Mouse (Mus musculus) brain, embryonic 14.5 days (tissue): ENCODE results near the gene Mypn. TPM values are rescaled to one million over a fixed set of nuclear protein-coding genes. Genes with fewer than 3 reads are reported as not detected.

ENCODE experiments used
- DNase-seq: peaks from one replicate; pipeline ENCODE4 v3.0.0-alpha.2; 2011; ENCODE audit warnings: low read depth
- CTCF ChIP-seq: fragments of 200-500 bp; IDR thresholded peaks from 2 replicates; pipeline ENCODE4 v1.5.1; 2012; ENCODE audit warnings: inconsistent platforms, mild to moderate bottlenecking, moderate library complexity, borderline replicate concordance; ENCODE audit not compliant: insufficient read depth, insufficient read length; ENCODE audit errors: extremely low read depth
- POLR2A ChIP-seq: fragments of 200-500 bp; IDR thresholded peaks from 2 replicates; pipeline ENCODE4 v1.6.1; 2012; ENCODE audit warnings: mild to moderate bottlenecking, inconsistent platforms, borderline replicate concordance; ENCODE audit not compliant: poor library complexity, insufficient read depth, insufficient read length, severe bottlenecking; ENCODE audit errors: extremely low read depth
- polyA plus RNA-seq: library from polyadenylated mRNA; depleted of rRNA; stranded (reverse); fragments of >200 nt; gene quantifications from 2 replicates; pipeline ENCODE4 v1.2.3, GENCODE M21; 2012

Gene Mypn
- polyA plus RNA-seq, 1 experiment: 0.34 TPM

DNA sequence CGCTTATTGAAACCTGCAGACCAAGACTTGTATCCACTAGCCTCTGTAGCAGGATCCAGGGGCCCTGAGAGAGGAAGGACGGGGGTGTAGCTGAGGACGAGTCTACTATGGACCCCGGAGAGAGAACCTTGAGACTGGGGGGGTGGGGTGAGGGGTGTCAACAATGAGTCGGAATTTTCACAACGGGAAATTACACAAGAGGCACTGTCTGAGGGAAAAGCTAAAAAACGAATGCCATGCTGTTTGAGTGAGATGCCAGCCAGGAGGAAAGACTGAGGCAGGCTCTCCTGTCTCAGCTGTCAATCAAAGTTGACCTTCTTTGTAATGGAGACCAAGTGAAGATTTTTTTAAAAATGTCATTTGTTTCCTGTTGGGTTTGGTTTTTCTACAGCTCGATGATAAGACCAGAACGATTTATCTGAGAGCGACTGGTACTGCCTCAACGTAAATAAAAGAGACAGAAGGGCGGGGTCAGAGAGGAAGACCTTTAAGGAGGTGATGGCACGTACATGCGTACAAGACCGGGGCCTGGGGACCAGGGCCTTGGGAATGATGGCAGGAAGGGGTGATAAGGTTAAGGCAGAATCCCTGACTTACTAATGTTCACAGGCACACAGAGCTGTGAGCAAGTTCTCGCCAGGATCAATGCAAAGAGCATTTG is 37.9 kb downstream of the Mypn start:
- TF ChIP-seq POLR2A (no peak), CTCF (no peak)

DNA sequence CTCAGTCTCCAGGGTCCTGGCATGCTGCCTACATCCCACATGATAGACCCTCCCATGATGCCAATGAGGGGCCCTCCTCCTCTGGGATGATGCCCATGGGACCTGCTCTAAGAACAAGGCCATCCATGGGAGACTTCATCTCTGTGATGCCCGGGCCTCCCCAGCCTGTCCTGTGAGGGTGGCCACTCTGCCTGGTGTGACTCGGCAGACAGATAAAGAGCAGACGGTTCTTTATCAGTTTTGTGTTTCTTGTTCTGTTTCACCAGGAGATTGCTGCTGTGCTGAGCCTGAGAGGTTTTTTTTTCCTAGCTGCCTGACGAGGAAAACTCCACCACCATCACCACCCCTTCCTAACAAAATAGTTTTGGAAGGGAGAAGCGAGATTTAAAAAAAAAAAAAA is 42.5 kb downstream of the Mypn start:
- no peak for DNase-seq
- no peak for TF ChIP-seq POLR2A
- no peak for TF ChIP-seq CTCF

More for the DNA sequence above, 37.9 kb downstream of the Mypn start:
- DNase-seq: no peak

DNA sequence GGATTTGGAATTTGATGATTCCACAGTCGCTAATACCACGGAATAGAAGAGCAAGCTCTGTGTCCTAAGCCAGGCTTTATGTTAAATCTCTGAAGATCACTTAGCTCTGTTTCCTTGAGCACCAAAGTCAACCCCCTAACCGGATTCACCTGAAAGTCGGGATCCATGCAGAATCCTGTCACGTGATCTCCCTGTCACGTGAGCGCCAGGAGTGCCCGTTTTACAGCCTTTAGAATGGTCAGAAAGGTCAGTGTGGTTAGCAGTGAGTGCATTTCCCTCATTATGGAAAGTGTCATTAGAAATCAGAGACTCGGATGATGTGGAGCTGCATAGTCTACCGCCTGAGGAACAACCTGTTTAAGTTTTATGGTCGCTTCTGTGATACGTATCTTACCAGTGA is 43.1 kb downstream of the Mypn start:
- DNase-seq: no peak
- TF ChIP-seq CTCF: no peak
- no peak for TF ChIP-seq POLR2A

DNA sequence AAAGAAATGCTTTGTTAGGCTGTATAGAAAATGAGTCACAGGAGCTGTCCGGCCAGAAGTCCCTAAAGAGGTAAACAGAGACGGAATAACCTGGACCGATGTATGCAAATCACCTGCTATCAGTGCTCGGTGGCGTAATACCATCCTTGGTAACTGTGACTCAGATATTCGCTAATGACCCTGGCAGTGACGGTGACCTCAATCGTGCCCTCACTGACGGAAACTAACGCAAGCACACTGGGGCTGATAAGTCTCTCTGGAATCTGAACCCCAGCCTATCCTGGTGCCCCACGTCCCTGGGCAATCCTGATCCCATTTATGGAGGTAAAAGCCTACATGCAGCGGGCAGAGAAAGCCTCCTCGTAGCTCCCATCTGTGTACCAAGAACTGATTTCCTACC is 45.6 kb downstream of the Mypn start:
- DNase-seq: no peak
- TF ChIP-seq POLR2A (no peak), CTCF (no peak)

DNA sequence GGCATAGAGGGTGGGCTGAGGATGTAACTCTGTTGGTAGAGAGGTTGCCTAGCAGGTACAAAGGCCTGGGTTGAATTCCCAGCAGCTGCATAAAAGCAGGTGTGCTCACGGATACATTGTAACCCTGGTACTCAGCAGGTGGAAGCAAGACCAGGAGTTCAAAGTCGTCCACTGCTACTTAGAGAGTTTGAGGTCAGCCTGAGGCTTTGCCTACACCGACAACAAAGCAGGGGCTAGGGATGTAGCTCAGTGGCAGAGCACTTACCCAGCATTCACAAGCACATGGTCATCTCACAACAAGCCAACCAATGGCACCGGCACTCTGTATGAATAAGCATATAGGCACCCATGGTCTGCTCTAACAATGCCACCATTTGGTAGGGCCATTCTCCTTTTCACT is 46.3 kb downstream of the Mypn start:
- DNase-seq: no peak
- TF ChIP-seq POLR2A (no peak), CTCF (no peak)

DNA sequence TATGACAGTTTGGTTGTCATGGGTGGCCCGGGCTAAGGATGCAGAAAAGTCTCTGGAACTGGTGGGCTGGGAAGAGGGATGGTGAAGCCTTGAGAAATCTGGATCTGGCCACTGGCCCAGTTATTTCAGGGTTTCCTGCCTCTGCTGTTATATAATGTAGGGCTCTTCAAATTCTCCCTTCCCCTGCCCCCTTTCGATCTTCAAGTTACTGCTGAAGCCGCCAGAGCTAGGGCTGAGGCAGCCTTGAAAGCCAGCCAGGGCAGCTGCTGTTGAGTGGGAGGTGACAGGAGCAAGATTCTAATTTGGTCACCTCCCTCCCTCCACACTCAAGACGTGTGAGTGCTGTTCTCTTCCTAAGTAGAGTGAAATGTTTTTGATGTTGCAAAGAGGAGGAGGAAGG is 46.8 kb downstream of the Mypn start:
- DNase-seq: no peak
- no peak for TF ChIP-seq CTCF
- no peak for TF ChIP-seq POLR2A

DNA sequence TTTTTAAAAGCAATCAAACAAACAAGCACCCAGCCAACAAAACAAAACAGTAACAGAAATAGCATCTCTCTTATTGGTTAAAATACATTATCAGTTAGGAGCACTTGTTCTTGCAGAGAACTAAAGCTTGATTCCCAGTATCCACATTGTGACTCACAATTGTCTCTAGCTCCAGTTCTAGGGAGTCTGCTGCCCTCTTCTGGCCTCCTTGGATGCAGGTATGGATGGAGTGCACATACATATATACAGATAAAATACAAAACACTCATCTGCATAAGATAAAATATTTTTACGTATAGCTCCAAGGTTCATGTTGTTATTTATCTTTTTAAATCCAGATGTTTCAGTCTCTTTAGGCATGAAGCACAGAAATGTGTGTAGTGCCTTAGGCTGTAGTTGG is 47.4 kb downstream of the Mypn start:
- TF ChIP-seq CTCF (no peak), POLR2A (no peak)
- DNase-seq: no peak

DNA sequence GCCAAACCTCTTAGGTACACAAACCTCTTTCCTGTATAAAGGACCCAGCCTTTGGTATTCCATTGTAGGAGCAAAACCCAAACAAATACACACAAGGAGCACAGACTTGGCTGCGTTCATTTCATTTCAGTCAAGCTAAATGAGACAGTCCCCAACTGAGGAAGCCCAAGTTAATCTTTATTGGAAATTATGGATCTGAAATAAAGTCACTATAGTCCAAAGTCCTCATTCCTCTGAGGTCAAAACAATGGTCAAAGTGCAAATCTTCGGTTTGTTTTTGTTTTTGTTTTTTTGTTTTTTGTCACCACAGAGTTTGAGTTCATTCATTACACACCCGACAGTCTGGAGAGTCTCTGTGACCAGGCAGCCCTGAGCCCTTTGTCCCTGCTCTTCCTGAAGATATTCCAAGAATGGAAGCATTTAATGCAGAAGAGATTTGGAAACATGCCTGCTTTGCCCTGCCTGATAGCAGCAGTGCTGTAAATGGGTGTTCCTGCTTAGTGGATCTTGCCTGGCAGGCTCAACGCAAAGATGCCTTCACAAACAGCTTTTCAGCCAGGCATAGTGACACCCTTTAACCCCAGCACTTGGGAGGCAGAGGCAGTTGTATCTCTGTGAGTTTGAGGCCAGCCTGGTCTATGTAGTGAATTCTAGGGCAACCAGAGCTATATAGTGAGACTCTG is 47.9 kb downstream of the Mypn start:
- no peak for DNase-seq
- TF ChIP-seq POLR2A (no peak), CTCF (no peak)

DNA sequence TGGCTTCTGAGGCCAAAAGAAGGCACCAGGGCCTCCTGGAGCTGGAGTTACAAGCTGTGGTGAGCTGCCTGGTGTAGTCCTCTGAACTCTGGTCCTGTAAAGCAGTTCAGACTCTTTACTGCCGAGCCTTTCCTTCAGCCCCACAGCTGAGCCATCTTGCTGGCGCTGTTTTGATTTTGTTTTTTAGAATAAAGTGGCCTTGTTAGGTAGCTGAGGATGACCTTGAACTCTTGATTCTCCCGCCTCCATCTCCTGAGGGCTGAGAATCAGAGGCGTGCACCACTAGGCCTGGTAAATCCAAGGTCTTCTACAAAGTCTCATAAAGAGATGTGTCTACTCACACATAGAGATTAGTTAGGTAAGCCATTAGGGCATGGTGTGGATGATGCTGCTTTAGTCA is 49.0 kb downstream of the Mypn start:
- no peak for TF ChIP-seq CTCF
- TF ChIP-seq POLR2A: no peak
- no peak for DNase-seq

DNA sequence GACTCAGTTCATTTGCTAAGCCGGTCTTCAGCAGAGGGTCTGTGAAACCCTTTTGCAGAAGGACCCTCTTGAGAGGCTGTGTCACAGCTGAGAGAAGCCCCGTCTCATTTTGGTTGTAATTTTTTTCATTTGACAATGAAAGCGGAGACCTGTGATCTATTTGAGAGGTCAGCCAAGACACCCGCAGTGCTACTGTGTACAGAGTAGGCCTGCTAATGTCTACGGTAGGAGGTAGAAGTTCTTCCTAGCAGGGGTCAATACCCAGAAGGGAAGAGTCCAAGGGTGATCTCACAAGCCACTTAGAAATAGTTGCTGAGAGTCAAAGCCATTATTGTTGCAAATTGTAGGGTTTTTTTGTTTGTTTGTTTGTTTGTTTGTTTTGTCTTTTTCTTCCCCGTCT is 49.5 kb downstream of the Mypn start:
- no peak for DNase-seq
- TF ChIP-seq CTCF (no peak), POLR2A (no peak)

DNA sequence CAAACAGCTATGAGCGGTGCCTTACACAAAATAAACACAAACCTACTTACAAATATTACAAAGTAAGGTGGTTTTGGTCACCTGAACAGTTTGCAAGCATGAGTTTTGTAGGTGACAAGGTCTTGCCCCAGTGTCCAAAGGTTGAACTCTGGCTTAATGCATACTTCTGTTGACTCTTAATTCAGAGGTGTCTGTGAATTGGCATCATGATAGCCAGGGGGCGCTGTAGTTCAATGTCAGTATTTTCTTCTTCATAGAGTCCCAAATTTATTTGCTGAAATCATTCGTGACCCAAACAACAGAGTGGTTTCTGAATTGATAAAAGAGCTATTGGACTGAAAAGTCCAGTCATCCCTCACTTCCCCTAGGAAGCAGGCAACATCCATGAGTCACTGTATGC is 50.2 kb downstream of the Mypn start:
- TF ChIP-seq POLR2A (no peak), CTCF (peak; percentile 52; the same call in 1 of the 2 replicates)
- peak; percentile 69 for DNase-seq

DNA sequence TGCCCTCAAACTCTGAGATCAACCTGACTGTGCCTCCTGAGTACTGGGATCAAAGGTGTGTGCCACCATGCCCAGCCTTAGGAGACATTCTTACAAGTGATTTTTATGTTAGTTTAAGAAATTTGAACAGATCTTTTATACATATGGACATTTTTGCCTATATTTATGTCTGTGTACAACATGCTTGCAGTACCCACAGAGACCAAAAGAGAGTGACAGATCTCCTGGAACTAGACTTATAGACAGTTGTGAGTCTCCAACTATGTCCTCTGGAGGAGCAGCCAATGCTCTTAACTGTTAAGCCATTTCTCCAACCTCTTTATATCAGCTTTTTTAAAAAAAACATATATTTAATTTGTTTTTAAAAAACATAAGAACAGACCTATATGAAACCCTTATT is 51.4 kb downstream of the Mypn start:
- DNase-seq: no peak
- TF ChIP-seq POLR2A: no peak

DNA sequence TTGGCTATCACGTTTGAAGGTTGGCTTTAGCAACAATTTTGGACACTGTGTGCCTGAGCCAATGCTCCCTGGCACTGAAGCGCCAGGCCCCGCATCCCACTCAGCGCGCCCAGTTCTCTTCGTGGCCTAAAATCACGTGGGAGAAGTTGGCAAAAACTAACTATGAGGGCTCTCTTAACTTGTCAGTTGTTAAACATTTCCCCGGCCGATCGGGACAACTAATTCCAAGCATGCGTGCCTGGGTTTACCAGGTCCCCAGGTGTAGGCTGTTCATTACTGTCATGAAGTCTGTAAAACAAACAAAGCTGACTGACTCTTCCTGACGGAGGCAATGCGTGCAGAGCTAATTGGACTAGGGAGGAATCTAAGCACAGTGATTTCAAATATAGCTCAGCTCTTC is 61.1 kb downstream of the Mypn start:
- DNase-seq: no peak
- TF ChIP-seq CTCF (no peak), POLR2A (no peak)

DNA sequence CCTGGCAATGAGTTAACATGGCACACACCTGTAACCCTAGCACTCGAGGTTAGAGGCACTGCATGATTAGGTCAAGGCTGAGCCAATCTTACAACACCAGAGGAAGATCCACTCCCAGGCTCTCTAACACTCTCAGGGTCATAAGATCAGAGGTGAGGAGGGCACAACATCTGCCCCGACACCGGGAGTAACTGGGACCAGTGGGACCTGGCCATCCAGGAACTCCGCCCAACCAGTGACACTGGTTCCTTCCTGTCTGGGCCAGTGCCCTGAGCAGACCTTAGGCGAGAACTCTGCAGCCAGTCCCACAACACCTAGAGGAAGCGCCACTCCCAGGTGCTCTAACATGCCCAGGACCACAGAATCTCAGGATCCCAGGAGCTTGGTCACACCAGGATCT is 67.3 kb downstream of the Mypn start:
- DNase-seq: no peak
- no peak for TF ChIP-seq POLR2A
- TF ChIP-seq CTCF: no peak
